Mouse (Mus musculus) hindbrain, embryonic 12.5 days (tissue): ENCODE measurements around the gene Lonrf2. TPM values are rescaled to one million over a fixed set of nuclear protein-coding genes. Genes with fewer than 3 reads are reported as not detected.
A peak's percentile ranks its signal among the peaks of the same experiment; 100 is the strongest.

Experiments
- ATAC-seq: fragments of 200-750 bp; cut with Nextera tagmentation; 2 replicates; pipeline ENCODE4 v1.8.0; 2017; ENCODE audit warnings: moderate TSS enrichment; ENCODE audit not compliant: low FRiP score
- H3K27ac ChIP-seq: fragments of 300-500 bp; sonication (generic); 2 replicates; pipeline ENCODE4 v1.5.1; 2016; ENCODE audit warnings: mild to moderate bottlenecking
- H3K27me3 ChIP-seq: fragments of 300-500 bp; sonication (generic); 2 replicates; pipeline ENCODE4 v1.6.1; 2016; ENCODE audit warnings: mild to moderate bottlenecking
- H3K36me3 ChIP-seq: fragments of 300-500 bp; sonication (generic); 2 replicates; pipeline ENCODE4 v1.6.1; 2016; ENCODE audit warnings: mild to moderate bottlenecking
- H3K4me1 ChIP-seq: fragments of 300-500 bp; sonication (generic); 2 replicates; pipeline ENCODE4 v1.6.1; 2016
- H3K4me2 ChIP-seq: fragments of 300-500 bp; sonication (generic); replicated peaks from 2 replicates; pipeline ENCODE4 v1.6.1; 2016; ENCODE audit warnings: mild to moderate bottlenecking
- H3K4me3 ChIP-seq: fragments of 300-500 bp; sonication (generic); 2 replicates; pipeline ENCODE4 v1.5.1; 2016; ENCODE audit warnings: mild to moderate bottlenecking
- H3K9ac ChIP-seq: fragments of 300-500 bp; sonication (generic); 2 replicates; pipeline ENCODE4 v1.6.1; 2016; ENCODE audit warnings: mild to moderate bottlenecking, moderate library complexity
- H3K9me3 ChIP-seq: fragments of 300-500 bp; sonication (generic); replicated peaks from 2 replicates; pipeline ENCODE4 v1.6.1; 2016; ENCODE audit warnings: mild to moderate bottlenecking
- WGBS: fragments of 180-500 bp; shearing (Covaris S2); methylation state at CpG from one replicate; pipeline ENCODE4 v1.1.7; 2016; 5-methylcytosine and 5-hydroxymethylcytosine counted together
- polyA plus RNA-seq: library from polyadenylated mRNA; unstranded; fragments of >200 nt; fragmentation: Nextera tagmentation; extraction: Ambion mirVana; gene quantifications from 2 replicates; pipeline ENCODE4 v1.2.1, GENCODE M21; 2016

Gene Lonrf2
- 7.6 and 8.2 TPM in 2 replicates for polyA plus RNA-seq

GRCm38 (mm10) chr1:38836477-38836872 lies at the start of gene Lonrf2:
TSS of gene Lonrf2 (minus strand) at chr1:38836711.
- ATAC-seq: peak; percentile 87
- H3K27me3 ChIP-seq: peaks cover 36% of the 10 kb centered on the region

DNA sequence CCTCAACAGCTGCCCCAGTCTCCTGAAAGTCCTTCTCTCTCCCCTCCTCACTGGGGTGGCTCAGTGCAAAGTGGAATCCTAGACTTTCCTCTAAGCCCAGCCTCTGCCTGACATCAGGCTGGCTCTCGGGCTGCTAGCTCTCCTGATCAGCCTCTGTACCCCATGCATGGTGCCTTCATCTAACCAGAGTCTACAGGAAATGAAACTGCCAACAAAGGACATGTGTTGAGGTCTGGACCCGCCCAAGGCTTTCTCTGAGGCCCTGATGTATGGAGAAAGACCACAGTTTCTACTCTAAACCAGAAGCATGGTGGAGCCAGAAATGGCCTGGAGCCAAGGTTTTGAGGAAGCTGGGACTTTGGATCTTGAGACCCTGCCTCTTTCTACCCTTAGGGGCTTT lies 49.4 kb upstream of the Lonrf2 start:
- H3K36me3 ChIP-seq: 0 out of 2 replicates have a peak, but pooled peaks cover 26% of the 10 kb centered on the region
- H3K9ac ChIP-seq: no peak overlapping the region
- H3K27ac ChIP-seq: no peak overlapping the region
- H3K9me3 ChIP-seq: no peaks in the 10 kb centered on the region
- WGBS: 72% methylated on average over 2 of the region's 2 CpGs
- no peak for ATAC-seq
- H3K4me2 ChIP-seq: no peak overlapping the region
- H3K4me1 ChIP-seq: peaks cover 10% of the 10 kb centered on the region
- no peaks in the 10 kb centered on the region for H3K27me3 ChIP-seq
- no peak overlapping the region for H3K4me3 ChIP-seq

More at GRCm38 (mm10) chr1:38836477-38836872, at the start of gene Lonrf2:
- Histone ChIP-seq H3K9me3 (no peaks in the 10 kb centered on the region), H3K27ac (peak within 1 kb of the TSS; percentile 93), H3K9ac (peak within 1 kb of the TSS; percentile 86), H3K4me2 (peak within 1 kb of the TSS; percentile 99), H3K4me1 (peaks cover 9% of the 10 kb centered on the region), H3K4me3 (peak within 1 kb of the TSS; percentile 77), H3K36me3 (0 out of 2 replicates have a peak, but pooled peaks cover 3% of the 10 kb centered on the region)
- WGBS: 1% methylated on average over 37 of the region's 47 CpGs

DNA sequence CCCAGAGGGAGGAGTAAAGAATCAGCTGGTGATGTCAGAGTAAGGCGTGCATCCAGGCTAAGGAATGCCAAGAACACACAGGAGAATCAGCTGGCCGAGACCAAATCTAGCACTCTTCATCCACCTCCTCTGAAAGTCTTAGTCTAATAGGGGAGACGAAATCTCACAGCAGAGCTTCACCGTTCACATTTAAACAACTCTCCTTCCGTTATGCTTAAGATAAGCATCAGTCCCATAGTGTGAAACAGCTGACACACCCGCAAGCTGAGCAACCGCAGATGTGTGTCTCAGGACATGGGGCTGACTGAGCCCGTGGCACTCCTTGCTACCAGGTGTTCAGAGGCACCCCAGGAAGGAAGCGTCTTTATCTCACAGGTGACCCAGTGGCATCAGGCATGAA lies 47.3 kb upstream of the Lonrf2 start:
- WGBS: 81% methylated on average over 9 of the region's 9 CpGs
- H3K36me3 ChIP-seq: 0 out of 2 replicates have a peak, but pooled peaks cover 21% of the 10 kb centered on the region
- no peak for ATAC-seq

GRCm38 (mm10) chr1:38882746-38883145 lies 46.2 kb upstream of the Lonrf2 start:
- H3K4me1 ChIP-seq: peaks cover 10% of the 10 kb centered on the region
- no peak for ATAC-seq
- H3K27me3 ChIP-seq: no peaks in the 10 kb centered on the region
- no peak overlapping the region for H3K9ac ChIP-seq
- H3K27ac ChIP-seq: no peak overlapping the region
- H3K36me3 ChIP-seq: 0 out of 2 replicates have a peak, but pooled peaks cover 21% of the 10 kb centered on the region
- no peak overlapping the region for H3K4me3 ChIP-seq
- no peaks in the 10 kb centered on the region for H3K9me3 ChIP-seq
- 91% methylated on average over 4 of the region's 4 CpGs for WGBS
- H3K4me2 ChIP-seq: no peak overlapping the region

More for the DNA sequence above, 47.3 kb upstream of the Lonrf2 start:
- H3K9me3 ChIP-seq: no peaks in the 10 kb centered on the region
- no peak overlapping the region for H3K4me2 ChIP-seq
- peaks cover 10% of the 10 kb centered on the region for H3K4me1 ChIP-seq
- no peak overlapping the region for H3K4me3 ChIP-seq
- H3K9ac ChIP-seq: no peak overlapping the region
- H3K27ac ChIP-seq: no peak overlapping the region
- H3K27me3 ChIP-seq: no peaks in the 10 kb centered on the region

DNA sequence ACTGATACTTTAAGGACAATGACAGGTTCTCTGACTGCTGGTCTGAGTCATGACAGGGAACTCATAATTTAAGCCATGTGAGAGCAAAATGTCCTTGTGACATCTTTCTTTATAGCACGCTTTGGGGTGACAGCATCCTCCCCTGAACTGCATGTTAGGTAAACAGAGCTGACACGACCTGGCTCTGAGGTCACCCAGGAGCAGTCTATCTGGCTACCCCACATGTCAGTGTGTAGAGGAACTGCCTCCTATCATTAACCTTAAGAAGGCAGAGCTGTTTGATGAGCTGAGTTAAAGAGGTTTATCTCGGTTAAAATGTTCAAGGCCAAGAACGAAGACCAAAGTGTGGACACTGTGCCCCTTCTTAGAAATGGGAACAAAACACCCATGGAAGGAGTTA lies 44.9 kb upstream of the Lonrf2 start:
- WGBS: 75% methylated on average over 4 of the region's 4 CpGs
- Histone ChIP-seq H3K4me1 (0 out of 2 replicates have a peak, but pooled peaks cover 2% of the 10 kb centered on the region), H3K36me3 (0 out of 2 replicates have a peak, but pooled peaks cover 21% of the 10 kb centered on the region), H3K27ac (no peak overlapping the region), H3K9me3 (no peaks in the 10 kb centered on the region), H3K4me3 (no peak overlapping the region), H3K4me2 (no peak overlapping the region), H3K27me3 (no peaks in the 10 kb centered on the region), H3K9ac (no peak overlapping the region)
- no peak for ATAC-seq

DNA sequence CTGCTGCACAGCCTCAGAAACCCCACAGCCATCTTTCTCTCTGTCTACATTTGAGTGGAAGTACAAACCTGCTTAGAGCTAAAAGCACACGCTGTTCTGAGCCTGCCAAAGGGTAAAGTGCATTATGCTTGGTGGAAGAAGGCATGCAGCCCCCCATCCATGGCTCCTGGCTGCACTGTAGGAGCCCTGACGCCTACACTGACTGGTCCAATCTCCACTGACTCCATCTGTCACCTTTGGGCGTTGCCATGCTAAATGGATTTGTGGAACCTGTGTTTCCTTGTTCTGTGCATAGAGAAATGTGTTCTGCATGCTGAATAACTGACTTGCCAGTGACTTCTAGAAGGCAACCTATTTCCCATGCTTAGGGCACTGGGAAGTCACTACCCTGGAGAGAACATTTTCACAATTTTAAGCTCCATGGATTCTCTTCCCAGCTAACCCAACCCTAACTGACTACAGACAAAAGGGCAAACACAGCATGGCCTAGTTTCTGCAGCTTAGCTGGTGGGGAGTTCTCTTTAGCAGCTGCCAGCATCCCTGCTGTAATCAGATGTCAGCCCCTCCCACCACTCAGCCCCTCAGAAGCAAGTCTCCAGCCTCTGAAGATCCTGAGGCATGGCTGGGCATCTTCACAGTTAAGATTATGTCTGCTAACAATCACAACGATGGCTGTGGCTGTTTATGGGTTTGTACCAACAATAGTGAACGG lies 40.3 kb upstream of the Lonrf2 start:
- Histone ChIP-seq H3K4me2 (no peak overlapping the region), H3K9me3 (no peaks in the 10 kb centered on the region), H3K27me3 (no peaks in the 10 kb centered on the region), H3K27ac (no peak overlapping the region), H3K9ac (no peak overlapping the region), H3K36me3 (peaks cover 30% of the 10 kb centered on the region), H3K4me3 (no peak overlapping the region), H3K4me1 (no peaks in the 10 kb centered on the region)
- WGBS: 57% methylated on average over 5 of the region's 5 CpGs
- ATAC-seq: no peak

DNA sequence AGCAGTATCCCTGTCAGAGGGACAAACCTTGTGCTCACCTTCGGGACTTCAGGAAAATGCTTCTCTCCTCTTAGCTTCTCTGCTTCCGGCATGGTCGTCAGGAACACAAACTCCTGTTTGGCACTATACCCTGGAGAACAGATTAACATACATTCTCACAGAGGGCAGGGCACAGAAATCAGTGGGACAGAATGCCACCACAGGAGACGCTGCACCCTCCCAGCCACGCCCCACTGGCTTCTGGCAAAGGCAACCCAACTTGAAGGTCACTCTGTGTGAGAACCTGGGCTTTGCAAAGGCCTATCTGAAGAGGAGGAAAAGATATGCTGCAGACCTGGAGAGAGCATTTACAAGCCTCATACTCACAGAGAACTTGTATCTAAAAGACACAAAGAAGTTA lies 37.4 kb upstream of the Lonrf2 start:
- no peak overlapping the region for H3K4me3 ChIP-seq
- H3K9ac ChIP-seq: no peak overlapping the region
- WGBS: 90% methylated on average over 5 of the region's 5 CpGs
- ATAC-seq: no peak
- H3K27me3 ChIP-seq: no peaks in the 10 kb centered on the region
- H3K27ac ChIP-seq: no peak overlapping the region
- H3K4me1 ChIP-seq: no peaks in the 10 kb centered on the region
- no peaks in the 10 kb centered on the region for H3K9me3 ChIP-seq
- peaks cover 45% of the 10 kb centered on the region for H3K36me3 ChIP-seq
- H3K4me2 ChIP-seq: no peak overlapping the region

GRCm38 (mm10) chr1:38871834-38872233 lies 35.3 kb upstream of the Lonrf2 start:
- H3K27me3 ChIP-seq: no peaks in the 10 kb centered on the region
- ATAC-seq: no peak
- 90% methylated on average over 6 of the region's 6 CpGs for WGBS
- no peak overlapping the region for H3K4me3 ChIP-seq
- H3K36me3 ChIP-seq: peaks cover 57% of the 10 kb centered on the region
- H3K4me1 ChIP-seq: no peaks in the 10 kb centered on the region
- H3K4me2 ChIP-seq: no peak overlapping the region
- no peak overlapping the region for H3K9ac ChIP-seq
- no peaks in the 10 kb centered on the region for H3K9me3 ChIP-seq
- H3K27ac ChIP-seq: no peak overlapping the region

GRCm38 (mm10) chr1:38869398-38870195 lies 33.1 kb upstream of the Lonrf2 start:
- Histone ChIP-seq H3K27me3 (no peaks in the 10 kb centered on the region), H3K36me3 (peaks cover 65% of the 10 kb centered on the region), H3K9ac (no peak overlapping the region), H3K9me3 (no peaks in the 10 kb centered on the region), H3K4me1 (no peaks in the 10 kb centered on the region), H3K4me2 (no peak overlapping the region), H3K27ac (no peak overlapping the region), H3K4me3 (no peak overlapping the region)
- ATAC-seq: no peak
- 56% methylated on average over 13 of the region's 13 CpGs for WGBS

DNA sequence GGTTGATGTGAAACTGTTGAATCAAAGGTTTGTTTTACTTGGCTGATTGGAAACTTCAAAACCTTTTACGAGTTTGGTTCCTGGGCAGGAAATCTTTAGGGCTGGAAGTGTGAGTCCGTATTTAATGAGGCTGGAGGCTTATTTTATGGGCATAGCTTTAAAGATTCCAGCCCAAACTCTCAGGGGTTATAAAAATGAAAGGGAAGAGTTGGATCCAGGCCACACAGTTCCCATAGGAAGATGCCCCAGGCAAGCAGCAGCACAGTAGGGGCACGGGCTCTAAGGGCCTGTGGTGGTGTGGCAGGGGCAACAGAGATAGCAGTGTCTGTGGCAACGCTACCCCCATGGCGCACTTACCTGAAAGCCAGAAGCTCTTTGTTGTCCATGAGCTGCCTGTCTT lies 29.7 kb upstream of the Lonrf2 start:
- Histone ChIP-seq H3K36me3 (peaks cover 42% of the 10 kb centered on the region), H3K4me3 (no peak overlapping the region), H3K4me1 (no peaks in the 10 kb centered on the region), H3K27ac (no peak overlapping the region), H3K27me3 (no peaks in the 10 kb centered on the region), H3K9me3 (no peaks in the 10 kb centered on the region), H3K9ac (no peak overlapping the region), H3K4me2 (no peak overlapping the region)
- ATAC-seq: no peak
- WGBS: 89% methylated on average over 5 of the region's 5 CpGs

DNA sequence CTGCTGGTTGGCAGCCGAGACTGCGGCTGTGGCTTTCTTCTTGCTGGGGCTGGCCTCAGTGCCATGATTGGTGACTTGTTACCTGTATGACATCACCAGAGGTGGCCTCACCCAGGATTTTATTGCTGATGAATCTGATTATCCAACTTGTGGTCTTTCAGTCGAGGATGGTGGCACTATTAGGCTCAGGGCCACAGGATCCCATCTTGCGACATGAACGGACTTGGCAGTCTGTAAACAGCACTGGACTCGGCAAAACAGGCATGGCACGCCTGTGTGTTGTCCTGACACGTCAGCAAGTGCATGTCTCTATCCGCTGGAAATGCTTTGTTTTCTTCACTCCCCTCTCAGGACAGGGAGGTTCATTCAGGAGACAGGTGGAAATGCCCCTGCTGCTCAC lies 27.8 kb upstream of the Lonrf2 start:
- no peaks in the 10 kb centered on the region for H3K9me3 ChIP-seq
- H3K4me1 ChIP-seq: no peaks in the 10 kb centered on the region
- H3K4me2 ChIP-seq: no peak overlapping the region
- H3K27me3 ChIP-seq: no peaks in the 10 kb centered on the region
- peaks cover 29% of the 10 kb centered on the region for H3K36me3 ChIP-seq
- 85% methylated on average over 9 of the region's 9 CpGs for WGBS
- H3K27ac ChIP-seq: no peak overlapping the region
- H3K9ac ChIP-seq: no peak overlapping the region
- ATAC-seq: no peak
- H3K4me3 ChIP-seq: no peak overlapping the region

GRCm38 (mm10) chr1:38862213-38862612 lies 25.7 kb upstream of the Lonrf2 start:
- H3K27ac ChIP-seq: no peak overlapping the region
- no peaks in the 10 kb centered on the region for H3K27me3 ChIP-seq
- WGBS: 11% methylated on average over 4 of the region's 4 CpGs
- no peaks in the 10 kb centered on the region for H3K4me1 ChIP-seq
- no peak overlapping the region for H3K4me3 ChIP-seq
- no peak for ATAC-seq
- H3K9ac ChIP-seq: no peak overlapping the region
- no peaks in the 10 kb centered on the region for H3K9me3 ChIP-seq
- peaks cover 20% of the 10 kb centered on the region for H3K36me3 ChIP-seq
- H3K4me2 ChIP-seq: no peak overlapping the region
